Mouse (Mus musculus) central nervous system, embryonic 14 days (tissue): ENCODE measurements around the gene Gimap5. TPM values are rescaled to one million over a fixed set of nuclear protein-coding genes. Genes with fewer than 3 reads are reported as not detected.

Experiments used
- polyA plus RNA-seq: library from polyadenylated mRNA; depleted of rRNA; stranded (reverse); fragments of >200 nt; gene quantifications from 2 replicates; pipeline ENCODE4 v1.2.3, GENCODE M21; 2012; rRNA removed

The Gimap5 gene
- polyA plus RNA-seq = 1.3 and 1.9 TPM in 2 replicates

GRCm38 (mm10) chr6:48745959-48746889, at the start of gene Gimap5:
Gimap5 (plus strand) TSS chr6:48746197.

GRCm38 (mm10) chr6:48718455-48718854, 27.5 kb upstream of the Gimap5 start, which contains the start of the genes Gm28053 and Gimap7:
Gm28053 (plus strand) TSS chr6:48718607.
Gimap7 (plus strand) TSS chr6:48718621.

GRCm38 (mm10) chr6:48738961-48739779, 6.8 kb upstream of the Gimap5 start, which contains the start of gene Gimap1:
Gimap1 (plus strand) TSS chr6:48739054.

GRCm38 (mm10) chr6:48770696-48771095, 24.7 kb downstream of the Gimap5 start, which contains the start of gene Gimap3:
Gimap3 (minus strand) TSS chr6:48770851.

Other genes starting within 250 kb of the Gimap5 start
- gene Atp6v0e2, start 208.6 kb upstream of the Gimap5 start, polyA plus RNA-seq = 145 and 151 TPM in 2 replicates
- 27.3 and 30.0 TPM in 2 replicates for gene Lrrc61, start 191.4 kb upstream of the Gimap5 start, polyA plus RNA-seq
- 3.2 and 5.9 TPM in 2 replicates for gene Rarres2, start 173.4 kb upstream of the Gimap5 start, polyA plus RNA-seq
- not detected in 2 replicates for gene Gm45021, start 156.6 kb upstream of the Gimap5 start, polyA plus RNA-seq
- 49.5 and 49.9 TPM in 2 replicates for gene Repin1, start 152.3 kb upstream of the Gimap5 start, polyA plus RNA-seq
- not detected in 2 replicates for gene Gm44965, start 152.3 kb upstream of the Gimap5 start, polyA plus RNA-seq
- 10.0 and 11.0 TPM in 2 replicates for gene Zfp775, start 144.1 kb upstream of the Gimap5 start, polyA plus RNA-seq
- 8.2 and 8.7 TPM in 2 replicates for gene AI854703, start 119.4 kb upstream of the Gimap5 start, polyA plus RNA-seq
- 1.4 and 1.6 TPM in 2 replicates for gene Gimap8, start 99.0 kb upstream of the Gimap5 start, polyA plus RNA-seq
- gene Gimap9, start 70.1 kb upstream of the Gimap5 start, polyA plus RNA-seq = 1.7 and 3.9 TPM in 2 replicates
- gene Gimap4, start 61.6 kb upstream of the Gimap5 start, polyA plus RNA-seq = 1.7 and 3.1 TPM in 2 replicates
- gene Gimap6, start 38.0 kb upstream of the Gimap5 start, polyA plus RNA-seq = 5.3 and 7.0 TPM in 2 replicates
- 0.48 and 1.2 TPM in 2 replicates for gene Gm28053, start 27.6 kb upstream of the Gimap5 start, polyA plus RNA-seq
- not detected in 2 replicates for gene Gimap7, start 27.6 kb upstream of the Gimap5 start, polyA plus RNA-seq
- gene Gimap1, start 7.1 kb upstream of the Gimap5 start, polyA plus RNA-seq = 2.1 and 2.3 TPM in 2 replicates
- gene Gimap3, start 24.7 kb downstream of the Gimap5 start, polyA plus RNA-seq = not detected in 2 replicates
- 11.8 and 21.8 TPM in 2 replicates for gene Tmem176a, start 94.7 kb downstream of the Gimap5 start, polyA plus RNA-seq
- gene Tmem176b, start 95.3 kb downstream of the Gimap5 start, polyA plus RNA-seq = 92.3 and 128 TPM in 2 replicates
- 0.04 and 0.05 TPM in 2 replicates for gene Aoc1, start 126.7 kb downstream of the Gimap5 start, polyA plus RNA-seq
- not detected in 2 replicates for gene 1600015I10Rik, start 183.7 kb downstream of the Gimap5 start, polyA plus RNA-seq
- gene Doxl2, start 228.8 kb downstream of the Gimap5 start, polyA plus RNA-seq = not detected in 2 replicates
- not detected in 2 replicates for gene Svs1, start 240.7 kb downstream of the Gimap5 start, polyA plus RNA-seq